17 mouse cellular contexts compared by ENCODE assay signal in genomic region chr13:92972891-92973290, GRCm38 (mm10).
"Had no signal": no experiment of that assay in that cellular context is flagged by ENCODE, and none has a peak within 500 bp of the region (broad histone marks: within the 10 kb centered on the region; RNA-seq: fewer than 3 reads in every experiment).

No protein-coding gene starts in this region.

- ATAC-seq: lung, postnatal 0 days; midbrain, embryonic 13.5 days; midbrain, embryonic 15.5 days had no signal

- H3K27ac ChIP-seq: lung, embryonic 15.5 days; macrophage; midbrain, embryonic 13.5 days; midbrain, embryonic 15.5 days; neural tube, embryonic 12.5 days; stomach, embryonic 15.5 days; stomach, postnatal 0 days had no signal

- H3K4me1 ChIP-seq: lung, embryonic 15.5 days; midbrain, embryonic 13.5 days; midbrain, embryonic 15.5 days; neural tube, embryonic 12.5 days; stomach, embryonic 15.5 days had no signal

- DNase-seq: lung, adult 2 months; lung, postnatal 14 days; lung, postnatal 36 days; right cerebral cortex, postnatal 14 days; thymus, adult 2 months; thymus, postnatal 25 days; thymus, postnatal 4 days had no signal

- H3K4me2 ChIP-seq: lung, embryonic 15.5 days; midbrain, embryonic 11.5 days; midbrain, embryonic 13.5 days; midbrain, embryonic 15.5 days; neural tube, embryonic 12.5 days; stomach, embryonic 15.5 days had no signal

- H3K9ac ChIP-seq: lung, embryonic 15.5 days; midbrain, embryonic 13.5 days; midbrain, embryonic 15.5 days; neural tube, embryonic 12.5 days; stomach, embryonic 15.5 days had no signal

- H3K27me3 ChIP-seq: lung, embryonic 15.5 days; megakaryocyte, embryonic 14.5 days; midbrain, embryonic 13.5 days; midbrain, embryonic 15.5 days; neural tube, embryonic 12.5 days; stomach, embryonic 15.5 days had no signal

- H3K36me3 ChIP-seq: lung, embryonic 15.5 days; midbrain, embryonic 13.5 days; midbrain, embryonic 15.5 days; neural tube, embryonic 12.5 days; stomach, embryonic 15.5 days had no signal

- H3K9me3 ChIP-seq: lung, embryonic 15.5 days; megakaryocyte, embryonic 14.5 days; midbrain, embryonic 13.5 days; midbrain, embryonic 15.5 days; neural tube, embryonic 12.5 days; stomach, embryonic 15.5 days had no signal

- H3K4me3 ChIP-seq: lung, embryonic 15.5 days; megakaryocyte, embryonic 14.5 days; midbrain, embryonic 13.5 days; midbrain, embryonic 15.5 days; neural tube, embryonic 12.5 days; stomach, embryonic 15.5 days had no signal
